Mouse (Mus musculus): ENCODE measurements around the gene Map2k4.

Gene Map2k4

GRCm38 (mm10) chr11:65773946-65774656, 14.0 kb downstream of the Map2k4 start:
- no peak for DNase-seq (ENCODE audit: low read depth in 1 of 2, low spot score in 2 of 2)

DNA sequence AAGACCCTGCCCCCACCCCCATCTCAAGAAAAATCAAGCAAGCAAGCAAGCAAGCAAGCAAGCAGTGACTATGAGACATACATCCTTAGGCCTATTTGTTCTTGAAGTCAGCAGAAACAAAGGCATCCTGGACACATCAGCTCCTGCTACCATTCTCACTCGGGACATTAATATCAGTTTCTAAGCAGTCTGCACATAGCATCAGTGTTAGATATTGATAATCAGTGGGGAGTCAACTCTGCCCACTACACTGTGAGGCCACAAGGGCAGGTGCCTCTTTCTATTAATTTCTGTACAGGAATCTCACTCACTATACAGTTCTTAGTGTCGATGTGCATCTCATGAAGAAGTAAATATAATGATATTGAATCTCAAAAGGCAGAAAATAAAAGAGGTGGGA, 14.6 kb downstream of the Map2k4 start:
- DNase-seq (ENCODE audit: low read depth in 1 of 2, low spot score in 2 of 2): no peak

GRCm38 (mm10) chr11:65771546-65771945, 16.6 kb downstream of the Map2k4 start:
- DNase-seq (ENCODE audit: low read depth in 1 of 2, low spot score in 2 of 2): no peak

DNA sequence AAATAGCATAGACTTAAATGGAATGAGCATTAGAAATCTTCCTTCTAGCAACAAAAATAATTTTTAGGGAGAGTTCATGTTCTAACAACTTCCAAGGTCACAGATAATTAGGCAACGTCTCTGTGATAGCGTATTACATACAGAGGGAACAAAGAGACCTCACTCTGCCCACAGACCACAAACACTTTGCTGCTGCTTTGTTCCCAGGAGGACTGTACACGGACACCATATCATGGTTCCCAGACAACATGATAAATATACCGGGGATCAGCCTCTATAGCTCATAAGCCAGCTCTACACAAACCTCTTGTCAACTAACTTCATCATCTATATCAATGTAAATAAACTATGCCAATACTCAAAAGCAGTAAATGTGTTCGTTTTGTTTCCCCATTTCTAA, 18.1 kb downstream of the Map2k4 start:
- DNase-seq (ENCODE audit: low read depth in 1 of 2, low spot score in 2 of 2): no peak

DNA sequence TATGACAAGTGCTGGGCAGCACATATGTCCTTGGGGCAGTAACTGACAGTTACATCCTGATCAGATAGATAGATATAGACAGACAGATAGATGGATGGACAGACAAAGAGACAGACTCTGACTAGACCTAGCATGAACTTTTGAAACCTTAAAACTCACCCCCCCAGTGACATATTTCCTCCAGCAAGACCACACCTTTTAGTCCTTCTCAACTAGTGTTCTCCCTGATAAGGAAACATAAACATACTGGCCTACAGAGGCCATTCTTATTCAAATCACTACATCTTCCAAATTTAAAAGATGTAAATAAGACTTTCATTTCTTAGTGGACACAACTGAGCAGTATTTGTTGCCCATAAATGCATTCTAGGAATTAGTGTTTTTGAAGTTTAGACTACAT, 19.7 kb downstream of the Map2k4 start:
- DNase-seq (ENCODE audit: low read depth in 1 of 2, low spot score in 2 of 2): no peak

- no peak for DNase-seq (ENCODE audit: low read depth in 1 of 2, low spot score in 2 of 2)
Measured at GRCm38 (mm10) chr11:65760912-65761311, 27.2 kb downstream of the Map2k4 start.

DNA sequence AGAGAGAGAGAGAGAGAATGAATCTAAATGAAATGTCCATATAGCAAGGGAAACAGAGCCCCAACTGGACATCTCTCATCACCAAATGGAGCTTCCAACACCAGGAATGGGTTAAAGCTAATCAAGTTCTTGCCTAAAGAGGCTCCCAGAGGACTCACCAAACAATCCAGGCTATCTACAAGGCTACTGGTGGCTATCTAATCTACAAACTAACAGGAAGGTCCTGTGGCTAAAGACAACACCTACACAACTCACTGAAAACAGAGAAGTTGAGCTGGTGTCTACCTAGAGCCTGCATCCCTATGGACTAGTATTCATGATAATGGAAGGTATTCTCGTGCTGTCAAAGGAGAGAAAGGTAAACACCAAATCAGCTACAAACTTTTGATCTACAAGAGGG, 28.7 kb downstream of the Map2k4 start:
- no peak for DNase-seq (ENCODE audit: low read depth in 1 of 2, low spot score in 2 of 2)

- DNase-seq (ENCODE audit: low read depth in 1 of 2, low spot score in 2 of 2): no peak
Measured at GRCm38 (mm10) chr11:65754161-65754560, 33.9 kb downstream of the Map2k4 start.

- DNase-seq (ENCODE audit: low read depth in 1 of 2, low spot score in 2 of 2): no peak
Measured at GRCm38 (mm10) chr11:65753593-65753992, 34.5 kb downstream of the Map2k4 start.

DNA sequence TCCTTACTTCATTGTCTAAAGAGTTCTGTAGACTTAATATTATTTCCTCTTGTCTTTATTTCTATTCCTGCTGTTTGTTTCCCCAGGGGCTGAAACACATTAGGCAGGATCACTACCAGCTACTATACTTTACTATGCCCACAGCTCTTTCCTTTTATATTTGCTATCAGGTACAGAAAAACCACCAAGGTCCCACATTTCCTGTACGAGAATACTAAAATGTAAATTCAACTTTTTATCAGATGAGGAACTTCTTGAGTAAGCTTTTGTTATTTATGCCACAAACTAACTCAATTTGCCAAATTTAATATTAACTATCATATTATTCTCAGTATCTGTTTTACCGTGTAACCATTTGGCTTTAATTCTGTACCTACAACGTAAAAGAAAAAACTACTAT, 37.6 kb downstream of the Map2k4 start:
- no peak for DNase-seq (ENCODE audit: low read depth in 1 of 2, low spot score in 2 of 2)

GRCm38 (mm10) chr11:65747433-65747832, 40.7 kb downstream of the Map2k4 start:
- DNase-seq (ENCODE audit: low read depth in 1 of 2, low spot score in 2 of 2): no peak

DNA sequence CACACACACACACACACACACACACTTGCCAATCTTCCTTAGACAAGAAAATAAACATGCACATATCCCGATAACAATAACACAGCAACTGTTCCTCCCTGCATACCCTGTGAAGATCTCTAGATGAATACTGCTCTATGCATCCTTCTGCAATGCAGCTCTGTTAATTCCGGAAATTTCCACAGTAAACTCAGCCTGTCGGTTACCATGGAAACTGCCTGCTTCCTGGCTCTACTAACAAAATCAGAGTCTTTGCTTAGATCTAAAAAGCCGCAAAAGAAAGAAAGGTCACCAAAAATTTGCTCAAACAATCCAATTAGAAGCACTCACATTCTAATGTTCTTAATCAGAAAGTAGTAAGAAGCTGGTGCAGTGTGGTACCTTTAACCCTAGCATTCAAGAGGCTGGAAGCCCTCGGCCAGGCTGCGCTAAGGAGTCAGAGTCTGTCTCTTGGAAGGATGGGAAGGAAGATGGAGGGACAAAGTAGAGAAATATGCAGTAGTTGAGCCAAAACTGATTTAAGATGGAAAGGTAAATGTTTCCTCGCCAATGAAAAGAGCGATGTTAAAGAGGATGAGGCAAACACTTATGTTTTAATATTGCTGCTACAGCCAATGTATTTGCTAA, 42.3 kb downstream of the Map2k4 start:
- DNase-seq (ENCODE audit: low read depth in 1 of 2, low spot score in 2 of 2): no peak

DNA sequence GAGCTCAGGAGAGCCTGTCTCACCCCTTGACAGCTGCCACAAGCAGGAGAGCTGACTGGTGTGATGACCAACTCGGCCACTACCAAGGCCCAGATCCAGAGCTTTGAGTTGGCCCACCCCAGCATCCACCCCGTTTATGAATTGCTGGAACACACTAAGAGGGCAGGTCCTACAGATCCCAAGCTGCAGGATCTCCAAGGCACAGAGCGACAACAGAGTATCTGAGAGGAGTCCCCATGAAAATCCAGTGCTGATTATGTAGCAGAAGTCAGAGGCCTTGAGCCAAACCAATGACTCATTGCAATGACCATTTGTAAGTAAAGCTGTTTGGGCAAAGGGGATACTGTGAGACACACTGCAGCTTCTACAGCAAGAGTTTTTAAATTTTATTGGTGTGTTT, 44.2 kb downstream of the Map2k4 start:
- no peak for DNase-seq (ENCODE audit: low read depth in 1 of 2, low spot score in 2 of 2)

DNA sequence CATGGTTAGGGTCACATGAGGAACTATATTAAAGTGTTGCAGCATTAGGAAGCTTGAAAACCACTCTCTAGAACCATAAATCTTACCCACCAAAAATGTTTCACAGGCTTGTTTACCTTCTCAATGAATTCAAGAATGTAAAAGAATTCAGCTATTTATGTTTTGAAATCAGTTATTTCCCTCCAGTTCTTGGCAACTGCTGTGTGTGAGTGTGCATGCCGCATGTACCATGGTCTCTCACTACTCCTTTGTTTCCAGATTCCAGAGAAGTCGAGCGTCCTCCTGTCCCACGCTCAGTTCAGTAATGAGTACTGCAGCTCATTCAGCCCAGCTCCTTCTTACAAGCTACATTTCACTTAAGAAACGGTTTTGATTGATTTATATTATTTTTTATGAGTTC, 47.3 kb downstream of the Map2k4 start:
- DNase-seq (ENCODE audit: low read depth in 1 of 2, low spot score in 2 of 2): no peak

GRCm38 (mm10) chr11:65740390-65740789, 47.7 kb downstream of the Map2k4 start:
- no peak for DNase-seq (ENCODE audit: low read depth in 1 of 2, low spot score in 2 of 2)

- no peak for DNase-seq (ENCODE audit: low read depth in 1 of 2, low spot score in 2 of 2)
Measured at GRCm38 (mm10) chr11:65739880-65740279, 48.2 kb downstream of the Map2k4 start.

- DNase-seq (ENCODE audit: low read depth in 1 of 2, low spot score in 2 of 2): no peak
Measured at GRCm38 (mm10) chr11:65734656-65735055, 53.4 kb downstream of the Map2k4 start.

DNA sequence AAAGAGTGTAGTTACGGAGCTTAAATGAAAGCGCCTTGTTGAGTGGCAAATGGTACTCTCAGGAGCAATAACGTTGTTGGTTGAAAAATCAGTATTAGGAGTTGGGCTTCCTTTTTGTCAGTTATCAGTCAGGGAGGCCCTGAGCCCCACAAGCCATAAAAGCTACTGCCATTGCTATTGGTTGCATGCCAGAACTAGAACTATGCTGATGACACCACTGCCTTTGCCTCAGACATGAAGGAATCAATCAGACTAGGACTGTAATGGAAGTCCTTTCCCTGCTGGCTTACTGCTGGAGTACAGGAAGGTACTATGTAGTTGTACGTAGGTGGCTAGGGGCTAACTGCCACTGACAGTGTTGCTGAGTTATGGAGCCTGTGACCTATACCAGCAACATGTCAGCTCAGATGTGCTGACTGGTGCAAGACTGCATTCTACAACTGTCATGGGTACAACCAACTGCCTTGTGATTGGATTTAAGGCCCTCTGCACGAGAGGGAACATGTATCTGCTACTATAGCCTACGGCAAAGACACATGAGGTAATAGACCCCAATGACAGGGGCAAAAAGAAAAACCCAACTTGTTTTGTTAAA, 58.4 kb downstream of the Map2k4 start:
- no peak for DNase-seq (ENCODE audit: low read depth in 1 of 2, low spot score in 2 of 2)

DNA sequence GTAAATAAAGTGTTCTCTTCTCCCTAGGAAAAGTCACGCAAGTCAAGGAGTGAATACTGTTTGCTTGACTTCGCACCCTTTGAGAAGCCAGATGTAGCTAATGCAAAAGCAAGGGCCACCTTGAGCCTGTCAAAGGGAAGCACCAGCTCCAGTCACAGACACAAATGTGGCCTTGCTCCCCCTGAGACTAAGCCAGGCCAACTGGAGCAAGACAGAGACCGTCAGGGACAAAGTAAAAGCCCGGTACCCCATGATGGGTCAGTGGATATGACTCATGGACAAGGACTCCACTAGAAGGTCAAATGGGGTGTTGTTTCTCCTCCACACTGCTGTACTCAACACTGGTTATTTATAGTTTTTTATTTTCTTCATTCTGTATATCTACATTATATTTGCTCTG, 59.2 kb downstream of the Map2k4 start:
- no peak for DNase-seq (ENCODE audit: low read depth in 1 of 2, low spot score in 2 of 2)

DNA sequence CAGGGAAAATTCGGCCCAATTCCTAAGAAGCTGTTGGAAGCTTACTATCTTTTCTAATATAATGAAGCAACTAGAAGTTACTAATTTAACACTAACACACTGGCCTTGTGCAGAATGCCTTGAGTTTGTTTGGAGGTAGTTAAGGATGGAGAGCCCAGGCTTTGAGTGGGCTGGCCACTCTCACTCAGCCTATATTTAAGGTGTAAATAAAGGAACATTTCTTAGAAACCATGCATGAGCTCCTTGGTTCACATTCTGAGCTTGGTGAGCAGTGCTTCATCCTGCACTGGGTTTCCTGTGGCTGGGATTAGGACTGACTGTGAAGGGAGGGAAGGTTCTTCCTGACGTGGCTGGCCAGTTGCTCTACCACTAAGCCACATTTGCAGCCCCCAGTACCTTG, 64.4 kb downstream of the Map2k4 start:
- no peak for DNase-seq (ENCODE audit: low read depth in 1 of 2, low spot score in 2 of 2)

DNA sequence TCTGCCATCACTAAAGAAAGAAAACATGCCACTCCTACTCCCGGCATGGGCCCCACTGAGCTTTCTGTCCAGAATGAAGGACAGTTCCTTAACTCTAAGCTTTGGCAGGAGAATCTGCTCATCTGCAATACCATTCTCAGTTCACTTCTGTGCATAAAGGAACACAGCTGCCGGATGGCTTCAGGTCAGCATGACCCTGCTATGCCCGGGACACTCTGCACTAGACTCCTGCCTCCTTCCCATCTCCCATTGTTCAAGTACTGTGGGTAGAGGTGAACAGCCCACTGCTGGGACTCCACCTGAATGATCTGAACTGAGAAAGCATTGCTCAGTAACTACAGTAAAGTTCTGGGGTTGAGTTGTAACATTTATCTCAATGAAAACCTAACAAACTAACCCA, 66.5 kb downstream of the Map2k4 start:
- no peak for DNase-seq (ENCODE audit: low read depth in 1 of 2, low spot score in 2 of 2)

- no peak for DNase-seq (ENCODE audit: low read depth in 1 of 2, low spot score in 2 of 2)
Measured at GRCm38 (mm10) chr11:65719960-65720359, 68.1 kb downstream of the Map2k4 start.

DNA sequence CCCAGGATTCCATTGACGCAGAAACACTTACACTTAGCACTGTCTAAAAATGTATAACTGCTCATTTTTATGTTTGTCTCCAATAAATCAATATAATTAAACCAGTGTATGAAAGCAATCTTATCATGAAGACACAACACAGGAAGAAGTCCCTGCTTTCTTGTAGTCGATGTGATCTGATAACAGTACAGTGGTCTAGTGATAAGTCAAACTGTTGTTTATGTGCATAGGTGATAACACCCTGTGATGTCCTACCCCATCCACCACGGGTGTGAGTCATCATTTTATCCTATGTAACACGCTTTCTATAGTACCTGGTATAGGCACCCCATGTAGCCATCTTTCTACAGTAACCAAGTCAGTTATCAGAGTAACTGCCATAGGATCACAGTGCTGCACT, 74.3 kb downstream of the Map2k4 start:
- no peak for DNase-seq (ENCODE audit: low read depth in 1 of 2, low spot score in 2 of 2)
